Mouse (Mus musculus): Measurements from ENCODE around the gene Gm21915. TPM values are rescaled to one million over a fixed set of nuclear protein-coding genes. Genes with fewer than 3 reads are reported as not detected.

The Gm21915 gene
- polyA plus RNA-seq, 1 experiment from 2014 or later = not detected

GRCm38 (mm10) chr9:40687553-40687952, 17.1 kb downstream of the Gm21915 start:
- TF ChIP-seq CTCF (IDR thresholded peaks at IDR 0.05; ENCODE audit: low read depth) = no peak
- H3K4me3 ChIP-seq (ENCODE audit: low read depth, low read length) = peak overlapping the region; percentile 71; the same call in 1 of the 2 replicates
- DNase-seq = no peak
- H3K9ac ChIP-seq = peak overlapping the region; percentile 29; the same call in 1 of the 2 replicates
- H3K36me3 ChIP-seq (ENCODE audit: insufficient read depth) = no peaks in the 10 kb centered on the region
- ATAC-seq (ENCODE audit: insufficient read depth) = no peak
- peaks cover 4% of the 10 kb centered on the region for H3K4me1 ChIP-seq (ENCODE audit: insufficient read depth)
- H3K4me2 ChIP-seq = peak overlapping the region; percentile 88
- peaks cover 4% of the 10 kb centered on the region; the same call in 1 of the 2 replicates for H3K27me3 ChIP-seq (ENCODE audit: insufficient read depth, low read length)
- 44% methylated on average over 3 of the region's 3 CpGs for WGBS
- H3K9me3 ChIP-seq (ENCODE audit: low read depth, low read length) = no peaks in the 10 kb centered on the region
- H3K27ac ChIP-seq (ENCODE audit: low read depth) = no peak overlapping the region

DNA sequence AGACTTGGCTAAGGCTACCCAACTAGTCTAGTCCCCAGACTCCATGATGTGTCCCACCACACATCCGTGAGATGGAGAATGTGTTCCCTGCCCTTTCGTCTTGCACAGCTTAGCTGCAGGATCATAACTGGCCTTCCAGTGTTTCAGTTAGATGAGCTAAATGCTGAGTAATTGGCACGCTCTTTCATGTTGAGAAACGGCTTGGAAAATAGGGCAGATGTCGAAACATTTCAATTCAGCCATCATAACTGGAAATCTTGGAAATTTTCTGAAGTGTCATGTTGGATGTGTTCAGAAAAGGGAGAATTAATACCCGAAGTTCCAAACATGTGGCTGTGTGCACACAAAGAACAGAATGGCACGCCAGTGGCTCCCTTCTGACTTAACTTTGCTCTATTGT, 20.1 kb downstream of the Gm21915 start:
- no peak for TF ChIP-seq CTCF (IDR thresholded peaks at IDR 0.05; ENCODE audit: low read depth)
- no peaks in the 10 kb centered on the region for H3K36me3 ChIP-seq (ENCODE audit: insufficient read depth)
- WGBS = 86% methylated on average over 7 of the region's 7 CpGs
- no peak overlapping the region for H3K9ac ChIP-seq
- no peaks in the 10 kb centered on the region for H3K9me3 ChIP-seq (ENCODE audit: low read depth, low read length)
- ATAC-seq (ENCODE audit: insufficient read depth) (no peak), DNase-seq (no peak)
- H3K27ac ChIP-seq (ENCODE audit: low read depth) = no peak overlapping the region
- H3K4me2 ChIP-seq = no peak overlapping the region
- H3K4me3 ChIP-seq (ENCODE audit: low read depth, low read length) = no peak overlapping the region
- peaks cover 16% of the 10 kb centered on the region for H3K4me1 ChIP-seq (ENCODE audit: insufficient read depth)
- H3K27me3 ChIP-seq (ENCODE audit: insufficient read depth, low read length) = no peaks in the 10 kb centered on the region

- Histone ChIP-seq H3K4me3 (ENCODE audit: low read depth, low read length) (no peak overlapping the region), H3K27me3 (ENCODE audit: insufficient read depth, low read length) (no peaks in the 10 kb centered on the region), H3K4me1 (ENCODE audit: insufficient read depth) (peaks cover 16% of the 10 kb centered on the region), H3K27ac (ENCODE audit: low read depth) (peak overlapping the region; percentile 24; the same call in 1 of the 2 replicates), H3K9me3 (ENCODE audit: low read depth, low read length) (no peaks in the 10 kb centered on the region), H3K36me3 (ENCODE audit: insufficient read depth) (no peaks in the 10 kb centered on the region), H3K4me2 (no peak overlapping the region), H3K9ac (no peak overlapping the region)
- WGBS = 36% methylated on average over 3 of the region's 3 CpGs
- DNase-seq (peak; percentile 33), ATAC-seq (ENCODE audit: insufficient read depth) (no peak)
- TF ChIP-seq CTCF (IDR thresholded peaks at IDR 0.05; ENCODE audit: low read depth) = no peak
Measured at GRCm38 (mm10) chr9:40693026-40693425, 22.6 kb downstream of the Gm21915 start.

- H3K9ac ChIP-seq = no peak overlapping the region
- ATAC-seq (ENCODE audit: insufficient read depth) (no peak), DNase-seq (peak; percentile 44)
- no peak for TF ChIP-seq CTCF (IDR thresholded peaks at IDR 0.05; ENCODE audit: low read depth)
- H3K27ac ChIP-seq (ENCODE audit: low read depth) = peak overlapping the region; percentile 24; the same call in 1 of the 2 replicates
- no peak overlapping the region for H3K4me2 ChIP-seq
- no peaks in the 10 kb centered on the region for H3K27me3 ChIP-seq (ENCODE audit: insufficient read depth, low read length)
- peaks cover 16% of the 10 kb centered on the region for H3K4me1 ChIP-seq (ENCODE audit: insufficient read depth)
- H3K9me3 ChIP-seq (ENCODE audit: low read depth, low read length) = no peaks in the 10 kb centered on the region
- WGBS = 43% methylated on average over 5 of the region's 5 CpGs
- H3K4me3 ChIP-seq (ENCODE audit: low read depth, low read length) = no peak overlapping the region
- H3K36me3 ChIP-seq (ENCODE audit: insufficient read depth) = no peaks in the 10 kb centered on the region
Measured at GRCm38 (mm10) chr9:40693768-40694167, 23.4 kb downstream of the Gm21915 start.

- WGBS = 83% methylated on average over 12 of the region's 12 CpGs
- no peak overlapping the region for H3K4me3 ChIP-seq (ENCODE audit: low read depth, low read length)
- no peaks in the 10 kb centered on the region for H3K27me3 ChIP-seq (ENCODE audit: insufficient read depth, low read length)
- H3K36me3 ChIP-seq (ENCODE audit: insufficient read depth) = no peaks in the 10 kb centered on the region
- TF ChIP-seq CTCF (IDR thresholded peaks at IDR 0.05; ENCODE audit: low read depth) = no peak
- DNase-seq (no peak), ATAC-seq (ENCODE audit: insufficient read depth) (no peak)
- peaks cover 16% of the 10 kb centered on the region for H3K4me1 ChIP-seq (ENCODE audit: insufficient read depth)
- H3K27ac ChIP-seq (ENCODE audit: low read depth) = no peak overlapping the region
- H3K4me2 ChIP-seq = no peak overlapping the region
- no peaks in the 10 kb centered on the region for H3K9me3 ChIP-seq (ENCODE audit: low read depth, low read length)
- H3K9ac ChIP-seq = no peak overlapping the region
Measured at GRCm38 (mm10) chr9:40694284-40694683, 23.9 kb downstream of the Gm21915 start.

GRCm38 (mm10) chr9:40696086-40696485, 25.7 kb downstream of the Gm21915 start:
- 82% methylated on average over 4 of the region's 4 CpGs for WGBS
- no peaks in the 10 kb centered on the region for H3K36me3 ChIP-seq (ENCODE audit: insufficient read depth)
- no peak overlapping the region for H3K27ac ChIP-seq (ENCODE audit: low read depth)
- peaks cover 16% of the 10 kb centered on the region for H3K4me1 ChIP-seq (ENCODE audit: insufficient read depth)
- no peak overlapping the region for H3K9ac ChIP-seq
- no peak overlapping the region for H3K4me3 ChIP-seq (ENCODE audit: low read depth, low read length)
- ATAC-seq (ENCODE audit: insufficient read depth) (no peak), DNase-seq (no peak)
- no peaks in the 10 kb centered on the region for H3K27me3 ChIP-seq (ENCODE audit: insufficient read depth, low read length)
- TF ChIP-seq CTCF (IDR thresholded peaks at IDR 0.05; ENCODE audit: low read depth) = no peak
- no peaks in the 10 kb centered on the region for H3K9me3 ChIP-seq (ENCODE audit: low read depth, low read length)
- H3K4me2 ChIP-seq = no peak overlapping the region

- Histone ChIP-seq H3K27me3 (ENCODE audit: insufficient read depth, low read length) (no peaks in the 10 kb centered on the region), H3K4me2 (no peak overlapping the region), H3K4me1 (ENCODE audit: insufficient read depth) (no peaks in the 10 kb centered on the region), H3K36me3 (ENCODE audit: insufficient read depth) (no peaks in the 10 kb centered on the region), H3K4me3 (ENCODE audit: low read depth, low read length) (no peak overlapping the region), H3K27ac (ENCODE audit: low read depth) (no peak overlapping the region), H3K9me3 (ENCODE audit: low read depth, low read length) (no peaks in the 10 kb centered on the region), H3K9ac (no peak overlapping the region)
- ATAC-seq (ENCODE audit: insufficient read depth) (no peak), DNase-seq (no peak)
- TF ChIP-seq CTCF (IDR thresholded peaks at IDR 0.05; ENCODE audit: low read depth) = no peak
- WGBS = 91% methylated on average over 3 of the region's 3 CpGs
Measured at GRCm38 (mm10) chr9:40699194-40699593, 28.8 kb downstream of the Gm21915 start.

GRCm38 (mm10) chr9:40700253-40700652, 29.8 kb downstream of the Gm21915 start:
- H3K36me3 ChIP-seq (ENCODE audit: insufficient read depth) = no peaks in the 10 kb centered on the region
- no peak for DNase-seq
- no peaks in the 10 kb centered on the region for H3K27me3 ChIP-seq (ENCODE audit: insufficient read depth, low read length)
- no peak overlapping the region for H3K9ac ChIP-seq
- ATAC-seq (ENCODE audit: insufficient read depth) = no peak
- H3K9me3 ChIP-seq (ENCODE audit: low read depth, low read length) = no peaks in the 10 kb centered on the region
- H3K4me1 ChIP-seq (ENCODE audit: insufficient read depth) = 0 out of 2 replicates have a peak, but pooled peaks cover 3% of the 10 kb centered on the region
- H3K27ac ChIP-seq (ENCODE audit: low read depth) = no peak overlapping the region
- no peak for TF ChIP-seq CTCF (IDR thresholded peaks at IDR 0.05; ENCODE audit: low read depth)
- H3K4me2 ChIP-seq = no peak overlapping the region
- H3K4me3 ChIP-seq (ENCODE audit: low read depth, low read length) = no peak overlapping the region
- 78% methylated on average over 5 of the region's 5 CpGs for WGBS
